Mouse (Mus musculus) T-helper 17 cell (primary cell): ENCODE measurements around the gene Appl2.

Experiments
- in situ Hi-C, 2 experiments: fragments of 300-600 bp; cut with MboI, MseI; formaldehyde crosslinking; loops; 1 replicate in 1 of 2; 2 replicates in 1 of 2; pipeline ENCODE4 v1.15.1; 2025; ENCODE audit warnings: high pct_unique_total_duplicates in 2 of 2

Appl2 gene

DNA sequence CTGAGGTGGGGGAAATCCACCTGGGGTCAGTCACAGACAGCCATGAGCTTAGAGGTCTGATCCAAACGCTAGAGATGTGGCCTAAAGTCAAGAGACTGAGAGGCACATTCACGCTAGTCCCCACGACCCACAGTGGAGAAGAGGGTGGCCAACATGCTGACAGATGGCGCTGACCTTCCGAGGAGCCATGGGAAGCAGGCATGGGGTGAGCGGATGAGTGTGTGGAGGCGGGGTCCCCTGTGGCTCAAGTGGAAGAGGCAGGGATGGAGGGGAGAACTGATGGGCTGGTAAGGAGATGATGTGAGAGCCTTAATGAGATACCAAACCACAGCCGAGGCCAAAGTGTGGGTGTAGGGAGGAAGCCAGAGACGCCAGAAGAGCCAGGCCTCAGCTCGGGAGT, 16.8 kb downstream of the Appl2 start:
- in situ Hi-C loops = no loop called here

DNA sequence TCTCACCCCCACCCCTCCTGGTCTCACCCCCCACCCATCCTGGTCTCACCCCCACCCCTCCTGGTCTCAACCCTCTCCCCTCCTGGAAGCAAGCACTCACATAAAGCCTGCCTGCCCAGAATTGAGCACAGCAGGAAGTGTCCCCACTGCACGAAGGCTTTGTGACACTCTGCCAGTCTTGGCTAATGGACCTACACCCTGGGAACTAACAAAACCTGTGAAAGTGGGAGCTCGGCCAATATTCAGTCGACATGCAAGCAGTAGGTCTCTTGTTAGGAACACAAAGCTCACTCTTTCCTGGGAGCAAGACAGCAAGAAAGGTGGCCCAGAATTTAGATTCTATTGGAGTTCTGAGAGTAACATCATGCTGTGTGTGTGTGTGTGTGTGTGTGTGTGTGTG, 17.6 kb downstream of the Appl2 start:
- in situ Hi-C loops = no loop called here

DNA sequence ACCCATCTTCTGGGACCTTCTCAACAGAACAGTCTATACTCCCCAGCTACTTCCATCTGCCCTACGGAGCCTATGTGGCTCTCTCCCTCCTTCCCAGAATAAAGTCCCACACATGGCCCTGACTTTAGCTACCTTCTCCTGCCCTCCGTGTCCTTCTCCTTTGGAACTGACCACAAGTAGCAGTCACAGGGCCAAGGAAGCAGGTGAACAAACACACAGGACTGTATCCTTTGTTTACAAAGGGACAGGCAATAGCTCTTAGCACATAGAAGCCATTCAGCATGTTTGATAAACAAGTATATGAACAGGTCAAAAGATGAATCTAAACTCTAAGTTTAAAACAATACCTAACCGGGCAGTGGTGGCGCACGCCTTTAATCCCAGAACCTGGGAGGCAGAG, 18.7 kb downstream of the Appl2 start:
- in situ Hi-C loops = no loop called here

DNA sequence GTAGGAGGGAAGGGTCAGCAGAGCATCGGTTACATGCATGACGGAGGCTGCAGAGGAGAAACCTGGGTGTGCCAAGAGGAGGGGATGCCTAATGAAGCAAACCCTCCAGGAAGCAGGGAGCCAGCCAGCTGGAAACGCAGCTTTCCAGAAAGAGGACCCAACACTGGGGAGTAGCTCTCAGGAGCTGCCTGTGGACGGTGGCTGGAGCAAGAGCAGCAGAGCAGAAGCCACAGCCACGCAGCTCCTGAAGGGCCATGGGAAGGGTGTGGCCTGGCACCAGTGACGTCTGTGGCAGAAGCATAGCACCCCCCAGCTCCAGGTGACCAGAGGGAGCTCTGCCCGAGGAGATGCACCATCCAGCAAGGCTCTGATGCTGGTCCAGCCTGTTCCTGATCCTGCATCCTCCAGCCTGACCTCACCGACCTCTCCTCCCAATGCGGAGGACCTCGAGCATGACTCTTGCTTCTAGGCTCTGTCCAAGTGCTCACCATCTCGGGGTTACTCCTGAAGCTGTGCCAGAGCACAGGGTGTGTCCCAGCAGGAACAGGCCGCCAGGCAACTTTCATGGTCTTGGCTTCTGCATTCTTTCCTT, 19.3 kb downstream of the Appl2 start:
- in situ Hi-C loops = no loop called here

DNA sequence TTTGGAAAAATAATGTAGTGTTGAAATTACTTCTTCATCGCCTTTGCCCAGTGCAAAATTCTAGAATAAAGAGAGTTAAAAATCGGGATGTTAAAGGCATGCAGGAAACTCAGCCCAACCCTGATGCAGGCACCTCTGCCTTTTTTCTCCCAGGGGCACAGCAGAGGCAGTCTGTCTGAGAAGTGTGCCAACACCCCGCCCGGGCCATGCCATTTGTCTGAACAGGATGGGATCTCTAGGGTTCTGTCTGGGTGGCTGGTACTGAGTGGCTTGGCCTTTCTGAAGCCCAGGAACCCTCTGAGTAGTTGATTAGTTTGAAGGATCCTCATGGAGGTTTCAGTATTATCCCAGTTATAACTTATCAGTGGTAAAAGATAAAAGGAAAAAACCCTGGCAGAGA, 20.3 kb downstream of the Appl2 start:
- in situ Hi-C loops = no loop called here

DNA sequence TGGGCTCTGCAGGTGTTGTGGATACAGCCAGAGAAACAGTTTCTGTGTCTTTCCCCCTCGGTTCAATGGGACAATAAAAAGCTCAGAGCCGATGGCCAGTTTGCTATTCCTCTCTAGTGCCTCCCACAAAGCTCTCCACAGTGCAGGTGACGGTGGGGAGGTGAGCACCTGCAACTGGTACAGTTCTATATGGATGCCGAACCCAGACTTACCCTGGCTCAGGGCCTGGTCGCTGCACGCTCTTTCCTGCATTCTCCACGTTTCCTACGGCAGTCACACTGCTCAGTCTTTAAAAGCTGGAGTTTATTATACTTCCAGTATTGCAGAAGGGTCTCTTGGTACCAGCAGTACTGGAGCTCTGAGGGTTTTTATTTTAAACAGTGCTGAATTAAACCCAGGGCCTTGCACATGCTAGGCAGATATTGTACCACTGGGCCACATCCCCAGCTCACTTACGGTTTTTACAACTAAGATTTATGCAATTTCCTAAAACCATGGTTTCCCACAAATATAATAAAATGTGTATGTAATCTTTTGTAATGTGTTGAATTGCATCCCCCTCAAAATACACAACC, 21.3 kb downstream of the Appl2 start:
- in situ Hi-C loops = no loop called here

DNA sequence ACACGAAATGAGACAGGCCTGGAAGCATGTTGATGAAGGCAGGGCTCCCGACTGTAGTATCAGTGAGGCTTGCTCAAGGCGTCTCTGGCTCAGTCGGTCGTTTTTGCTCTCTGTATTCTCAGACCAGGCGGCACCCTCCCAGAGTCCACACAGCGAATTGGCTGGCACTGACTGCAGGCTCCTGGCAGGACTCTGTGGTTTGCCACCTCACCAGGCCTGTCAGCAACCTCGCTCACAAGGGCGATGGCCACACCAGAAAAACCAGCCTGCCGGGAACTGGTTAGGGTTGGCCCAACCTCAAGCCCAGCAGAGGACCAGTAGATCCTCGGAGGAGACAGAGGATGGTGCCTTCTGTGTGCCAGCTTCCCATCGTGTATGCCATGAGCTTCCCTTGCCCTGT, 23.7 kb downstream of the Appl2 start:
- in situ Hi-C loops = no loop called here

DNA sequence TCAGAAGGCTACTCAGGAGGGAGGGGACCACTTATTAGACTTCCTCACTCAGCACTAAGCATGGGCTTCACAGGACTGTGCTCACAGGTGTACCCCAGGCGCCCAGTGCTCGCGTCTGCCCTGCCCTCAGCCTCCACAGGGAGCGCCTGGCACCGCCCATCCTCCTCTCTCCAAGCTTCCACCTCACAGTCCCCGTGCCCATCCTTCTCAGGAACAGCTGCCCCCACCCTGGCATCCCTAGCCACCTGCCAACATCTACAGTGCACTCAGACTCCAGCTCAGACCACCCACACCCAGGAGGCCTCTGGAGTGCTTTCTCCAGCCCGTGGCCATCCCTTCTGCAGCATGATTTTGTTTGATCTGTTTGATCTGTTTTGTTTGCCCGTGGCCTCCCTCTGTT, 24.5 kb downstream of the Appl2 start:
- in situ Hi-C loops = no loop called here

DNA sequence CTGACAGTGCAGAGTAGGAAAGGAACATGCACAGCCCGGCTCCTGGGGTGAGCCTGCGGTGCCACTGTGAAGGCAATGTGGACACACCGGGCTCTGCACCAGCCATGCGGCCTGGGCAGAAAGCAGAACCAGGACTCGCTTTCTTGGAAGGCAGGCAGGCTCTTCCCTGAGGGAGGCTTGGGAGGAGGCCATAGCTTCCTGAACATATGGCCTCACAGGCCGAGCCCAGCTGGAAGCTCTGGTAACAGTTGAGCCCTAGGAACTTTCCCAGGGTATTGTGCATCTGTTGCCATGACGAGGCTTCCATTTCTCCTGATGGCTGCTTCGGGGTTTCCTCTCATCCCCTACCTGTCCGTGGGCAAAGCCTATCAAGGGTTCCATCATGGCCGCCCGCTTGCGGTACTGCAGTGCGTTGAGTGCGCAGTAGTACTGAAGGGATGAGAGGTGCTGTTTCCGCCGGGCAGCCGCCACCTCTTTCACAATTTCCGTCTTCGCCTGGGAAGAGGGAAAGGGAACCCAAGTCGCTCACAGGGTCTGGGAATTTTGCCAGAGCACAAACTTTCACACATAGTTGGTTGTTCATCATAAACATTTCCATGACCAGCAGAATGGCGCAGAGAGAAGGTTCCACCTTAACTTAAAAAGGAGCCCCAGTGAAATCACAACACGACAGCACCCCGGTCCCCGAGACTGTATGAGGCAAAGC, 28.0 kb downstream of the Appl2 start:
- in situ Hi-C loops = no loop called here

DNA sequence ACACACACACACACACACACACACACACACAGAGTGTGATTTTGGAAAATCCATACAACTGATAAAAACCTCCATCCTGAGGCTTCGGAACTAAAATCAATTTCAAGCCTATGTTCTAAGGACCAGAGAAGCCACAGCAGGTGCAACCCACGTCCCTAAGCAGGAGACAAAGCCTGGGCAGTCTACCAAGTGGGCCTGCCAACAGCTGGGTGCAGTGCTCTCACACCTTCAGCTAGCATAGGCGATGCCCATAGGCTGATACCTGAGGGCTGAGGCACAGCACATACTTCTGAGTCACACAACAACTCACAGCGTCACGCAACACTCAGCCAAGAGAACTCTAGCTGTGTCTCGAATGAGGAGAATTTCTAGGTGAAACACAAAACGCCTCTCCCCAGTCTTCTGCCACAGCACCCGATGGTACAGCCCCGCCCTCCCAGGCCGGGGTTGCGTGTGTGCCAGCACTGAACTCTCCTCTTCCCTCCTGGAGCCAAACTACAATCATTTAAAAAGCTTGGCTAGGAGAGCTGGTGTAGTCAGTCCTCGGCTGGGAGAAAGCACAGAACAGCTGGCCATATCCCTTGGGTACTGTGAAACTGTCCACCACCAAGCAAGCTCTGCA, 29.6 kb downstream of the Appl2 start:
- in situ Hi-C loops = no loop called here

DNA sequence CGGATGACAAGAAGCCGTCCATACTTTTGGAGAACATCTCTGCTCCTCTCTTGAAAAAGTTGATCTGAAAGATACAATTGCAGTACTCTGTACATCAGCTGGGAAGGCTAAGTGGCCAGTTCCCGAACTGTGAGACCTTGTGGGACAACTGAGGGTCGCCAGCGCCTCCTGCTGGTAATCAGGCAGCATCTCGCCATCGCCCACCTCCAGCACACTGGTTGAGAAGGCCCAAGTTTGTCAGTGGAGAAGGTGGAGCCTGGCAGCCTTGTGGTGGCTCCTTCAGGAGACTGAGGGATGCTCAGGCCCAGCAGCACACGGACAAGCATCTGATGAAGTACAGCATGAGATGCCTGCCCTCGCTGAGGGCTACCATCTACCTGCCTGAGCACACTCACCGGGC, 31.2 kb downstream of the Appl2 start:
- in situ Hi-C loops = no loop called here

DNA sequence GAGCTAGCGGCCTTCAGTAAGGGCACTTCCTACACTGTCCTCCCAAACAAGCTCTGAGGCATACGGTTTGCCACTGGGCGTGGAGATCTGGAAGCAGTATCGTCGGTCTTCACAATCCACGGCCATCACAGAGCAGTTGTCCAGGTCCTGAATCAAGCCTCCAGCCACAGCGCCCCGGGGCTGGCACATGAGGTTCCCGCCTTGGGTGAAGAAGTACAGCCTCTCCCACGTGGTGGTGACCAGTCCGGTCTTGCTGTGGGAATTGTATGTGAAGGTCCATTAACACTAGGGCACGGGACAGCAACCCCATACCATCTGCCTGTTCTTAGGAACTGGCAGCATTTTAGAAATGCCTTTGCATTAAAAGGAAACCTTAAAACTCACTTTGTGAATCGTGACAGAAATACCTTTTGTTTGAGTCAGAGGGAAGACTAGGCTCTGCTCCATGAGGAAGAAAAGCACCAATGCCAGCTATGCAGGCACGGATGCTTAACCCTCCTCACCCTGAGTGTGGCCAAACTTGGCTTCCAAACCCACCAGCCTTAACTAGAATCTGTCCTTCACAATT, 35.8 kb downstream of the Appl2 start:
- in situ Hi-C loops = no loop called here

DNA sequence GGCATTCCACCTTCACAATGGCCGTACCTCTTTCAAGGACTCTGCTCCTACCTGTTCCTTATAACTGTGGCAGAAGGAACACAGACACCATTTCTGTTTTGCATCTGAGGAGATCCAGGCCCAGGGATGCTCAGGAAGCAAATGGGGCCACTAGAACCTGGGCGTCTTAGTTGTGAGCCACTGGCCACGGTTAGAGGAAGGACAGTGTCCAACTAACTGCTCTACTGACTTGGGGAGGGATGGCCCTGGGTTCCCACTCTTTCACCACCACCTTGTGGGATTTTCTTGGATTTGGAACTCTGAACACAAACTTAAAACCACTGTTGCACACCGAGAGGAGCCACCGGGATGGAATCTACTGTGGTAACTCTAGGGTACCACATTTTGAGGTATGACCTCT, 36.7 kb downstream of the Appl2 start:
- in situ Hi-C loops = no loop called here

DNA sequence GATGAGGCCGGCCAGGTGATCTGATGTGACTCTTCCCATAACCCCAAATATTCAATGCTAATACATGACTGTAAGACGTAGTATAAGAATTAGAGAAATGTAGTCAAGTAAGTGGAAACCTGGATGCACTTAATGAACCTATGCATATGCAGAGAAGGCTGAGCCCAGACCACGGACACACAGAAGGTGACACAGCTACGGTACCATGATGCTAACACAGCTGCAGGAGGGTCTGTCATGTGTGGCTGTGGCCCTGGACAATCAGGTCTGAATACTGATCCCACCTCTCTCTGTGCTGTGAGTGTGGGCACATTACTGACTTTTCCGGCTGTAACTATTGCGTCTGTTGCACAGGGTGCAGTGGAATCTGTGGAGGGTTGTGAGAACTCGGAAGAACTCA, 38.0 kb downstream of the Appl2 start:
- in situ Hi-C loops = no loop called here

DNA sequence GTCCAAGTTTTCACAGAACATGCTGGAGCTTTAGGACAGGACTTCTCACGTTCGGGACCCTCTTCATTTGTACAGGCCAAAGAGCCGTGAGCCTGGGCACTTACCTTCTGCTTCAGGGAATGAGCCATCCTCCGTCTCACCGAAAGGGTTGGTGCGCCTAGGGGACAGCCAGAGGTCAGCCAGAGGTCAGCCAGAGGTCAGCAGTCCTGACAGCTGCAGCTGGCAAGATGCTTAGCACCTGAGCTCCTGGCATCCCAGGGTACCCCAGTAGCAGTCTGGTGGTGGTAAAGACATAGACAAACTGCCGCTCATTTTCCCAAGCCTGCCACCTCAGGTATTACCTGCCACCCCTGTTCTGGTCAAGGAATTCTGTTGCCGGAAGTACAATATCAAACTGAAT, 39.9 kb downstream of the Appl2 start:
- in situ Hi-C loops = no loop called here

DNA sequence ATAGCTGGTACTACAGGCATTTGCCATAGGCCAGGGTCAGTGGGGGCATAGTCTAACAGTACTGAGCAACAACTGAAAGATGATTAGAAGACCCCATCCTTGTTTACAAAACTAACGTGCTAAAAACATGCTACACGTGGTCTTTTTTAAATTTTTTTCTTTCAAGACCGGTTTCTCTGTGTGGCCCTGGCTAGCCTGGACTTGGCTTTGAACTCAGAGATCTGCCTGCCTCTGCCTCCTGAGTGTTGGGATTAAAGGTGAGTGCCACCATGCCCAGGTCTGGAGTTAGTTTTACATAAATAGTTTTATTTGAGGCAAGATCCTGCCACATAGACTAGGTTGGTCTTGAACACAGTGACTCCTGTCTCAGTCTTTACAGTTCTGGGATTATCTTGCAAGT, 41.4 kb downstream of the Appl2 start:
- in situ Hi-C loops = no loop called here

DNA sequence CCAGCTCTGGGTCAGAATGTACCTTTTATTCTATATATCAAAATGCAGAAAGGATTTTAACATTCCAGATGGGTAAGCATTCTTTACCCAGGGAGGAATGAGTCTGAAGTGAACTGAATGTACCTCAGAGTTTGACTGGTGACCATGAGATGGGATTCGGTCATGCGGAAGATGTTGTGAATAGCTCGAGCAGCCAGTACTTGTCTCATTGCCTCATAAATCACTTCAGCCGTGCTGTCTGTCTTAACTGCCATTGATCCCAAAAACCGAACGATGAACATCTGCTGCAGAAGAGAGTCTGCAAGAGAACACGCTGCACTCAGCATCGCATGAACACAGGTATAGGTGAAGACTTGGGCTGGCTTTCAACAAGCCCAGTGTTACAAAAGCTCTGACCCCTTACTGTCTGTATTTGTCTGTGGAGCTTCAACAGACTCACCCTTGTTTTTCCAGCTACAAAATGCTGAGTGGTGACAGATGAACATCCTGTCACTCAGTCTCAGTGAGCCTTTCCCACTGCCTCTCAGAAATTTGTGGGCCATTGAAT, 42.8 kb downstream of the Appl2 start:
- in situ Hi-C loops = no loop called here

DNA sequence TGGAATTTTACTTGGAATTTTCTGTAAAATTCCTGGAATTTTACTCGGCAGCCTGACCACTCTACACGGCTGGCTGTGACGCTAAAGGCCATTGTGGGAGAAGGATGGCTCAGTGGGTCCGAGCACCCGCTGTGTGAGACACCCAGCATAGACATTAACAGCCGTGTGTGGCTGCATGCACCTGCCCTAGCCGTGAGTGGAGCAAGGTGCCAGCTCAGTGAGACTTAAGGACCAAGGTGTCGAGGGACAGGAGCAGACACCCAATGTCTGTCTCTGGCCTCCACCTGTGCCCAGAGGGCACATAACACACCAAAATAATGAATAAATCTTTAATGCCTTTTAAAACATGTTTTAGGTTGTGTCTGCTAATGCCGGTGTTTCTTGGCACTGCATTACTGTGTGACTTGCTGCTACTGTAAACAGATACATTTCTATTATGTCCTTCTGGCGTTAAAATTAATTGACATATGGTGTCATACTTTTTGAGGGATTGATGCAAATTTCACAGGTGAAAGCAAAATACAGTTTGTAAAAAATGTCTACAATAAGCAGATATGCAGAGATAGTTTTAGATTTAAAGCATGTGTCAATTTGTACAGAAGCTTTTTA, 44.5 kb downstream of the Appl2 start:
- in situ Hi-C loops = no loop called here

DNA sequence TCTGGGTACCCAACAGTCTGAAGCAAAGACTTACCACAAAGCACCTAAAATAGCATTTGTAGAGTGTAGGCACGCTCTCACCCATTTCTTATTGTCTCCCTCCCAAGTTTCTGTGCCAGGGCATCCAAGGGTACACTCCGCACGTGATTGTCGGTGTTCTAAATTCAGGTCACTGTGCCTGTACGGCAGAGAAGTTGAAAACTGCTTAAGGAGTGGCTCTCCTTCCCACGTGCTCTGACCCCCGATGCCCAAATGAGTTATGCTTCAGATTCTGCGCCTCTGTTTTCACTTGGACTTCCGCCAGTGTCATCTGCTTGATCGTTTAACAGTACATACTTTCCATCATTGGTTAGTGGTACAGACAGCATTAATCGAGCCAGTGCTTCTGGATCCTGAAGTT, 47.9 kb downstream of the Appl2 start:
- in situ Hi-C loops = no loop called here

DNA sequence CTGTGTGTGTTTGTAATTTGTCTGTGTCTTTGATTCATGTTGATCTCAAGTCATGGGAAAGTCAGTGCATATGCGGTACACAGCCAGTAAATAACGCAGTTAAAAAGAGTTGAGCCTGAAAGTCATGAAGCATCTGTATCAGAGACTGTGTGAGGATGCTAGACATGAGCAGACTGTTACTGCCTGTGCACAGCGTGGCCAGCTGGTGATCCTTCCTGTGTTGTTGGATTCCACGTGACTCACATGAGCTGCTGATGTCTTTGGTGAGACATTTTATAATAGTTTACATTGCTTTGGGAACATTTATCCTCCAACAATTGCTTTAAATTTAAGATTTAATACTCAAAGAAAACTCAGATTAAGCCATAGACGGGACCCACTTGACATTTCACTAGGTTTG, 54.0 kb downstream of the Appl2 start:
- in situ Hi-C loops = no loop called here

DNA sequence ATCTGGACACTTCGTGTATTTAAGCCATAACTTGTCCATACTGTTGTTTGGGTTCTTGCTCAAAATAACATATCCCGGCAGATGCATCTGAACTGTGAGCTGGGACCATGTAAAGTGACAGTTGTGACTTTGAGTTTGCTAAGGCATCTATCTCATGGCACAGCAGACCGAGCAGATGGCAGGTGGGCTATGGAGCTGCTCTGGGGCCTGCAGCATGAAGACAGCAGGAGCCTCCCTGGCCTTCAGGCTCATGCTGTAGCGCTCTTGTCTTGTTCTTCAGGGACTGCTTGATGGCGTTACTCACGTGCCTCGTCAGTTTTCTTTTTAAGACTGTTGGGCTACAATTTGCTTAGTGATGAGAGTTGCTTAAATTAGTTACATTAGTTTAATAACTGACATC, 55.9 kb downstream of the Appl2 start:
- in situ Hi-C loops = no loop called here

DNA sequence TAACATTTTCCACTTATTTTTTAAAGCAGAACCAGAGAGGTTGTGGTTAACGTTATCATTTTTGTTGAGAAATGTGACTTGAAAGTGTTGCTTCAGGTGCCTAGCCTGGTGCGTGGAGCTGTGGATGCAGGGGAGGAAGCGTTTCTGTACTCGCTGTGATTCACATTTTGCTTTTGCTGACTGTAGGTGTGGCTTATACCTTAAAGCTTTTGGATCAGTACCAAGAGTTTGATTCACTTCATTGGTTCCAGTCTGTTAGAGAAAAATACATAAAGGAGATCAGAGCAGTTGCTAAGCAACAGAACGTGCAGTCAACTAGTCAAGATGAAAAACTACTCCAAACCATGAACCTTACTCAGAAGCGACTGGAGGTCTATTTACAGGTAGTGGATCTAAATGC, 57.7 kb downstream of the Appl2 start:
- in situ Hi-C loops = no loop called here
